Mouse (Mus musculus): ENCODE measurements around the gene Gclm. TPM values are rescaled to one million over a fixed set of nuclear protein-coding genes. Genes with fewer than 3 reads are reported as not detected.
A peak's percentile ranks its signal among the peaks of the same experiment; 100 is the strongest.
"Not testable (repeated sequence)": the region's sequence is repeated elsewhere in the genome, so short reads cannot be mapped to it uniquely, and the experiment has no call there.

The Gclm gene
- polyA plus RNA-seq, 1 experiment: 227 TPM

DNA sequence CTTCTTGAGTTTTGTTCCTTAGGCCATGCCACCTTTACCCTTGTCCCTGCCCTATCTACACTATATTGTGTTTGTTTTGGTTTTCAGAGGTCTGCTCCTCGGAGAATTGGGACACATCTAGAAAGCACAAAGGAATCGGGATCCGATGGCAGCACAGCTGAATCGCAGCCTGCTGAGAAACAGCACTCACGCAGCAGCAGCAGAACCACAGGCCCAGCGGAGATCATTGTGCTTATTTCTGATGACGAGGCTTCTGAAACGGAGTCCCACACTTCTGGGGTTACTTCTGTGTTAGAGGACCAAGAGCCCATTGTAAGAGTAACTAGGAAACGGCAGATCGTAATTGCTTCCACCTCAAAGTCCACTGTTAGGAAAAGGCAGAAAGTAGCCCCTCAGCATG lies 29.8 kb downstream of the Gclm start:
- H3K27ac ChIP-seq (ENCODE audit: insufficient read depth, low read depth, low read length): no peak overlapping the region
- H3K4me3 ChIP-seq (ENCODE audit: insufficient read depth, low read depth, low read length): no peak overlapping the region
- no peak for DNase-seq
- peaks cover 6% of the 10 kb centered on the region for H3K36me3 ChIP-seq (ENCODE audit: control insufficient read depth, insufficient read depth, low read length)
- no peaks in the 10 kb centered on the region for H3K27me3 ChIP-seq (replicated peaks; ENCODE audit: control insufficient read depth, insufficient read depth, low read length)
- H3K4me1 ChIP-seq (ENCODE audit: control insufficient read depth, insufficient read depth, low read length): peaks cover 4% of the 10 kb centered on the region; the same call in 1 of the 2 replicates
- 70% methylated on average over 10 of the region's 10 CpGs for WGBS
- no peak for TF ChIP-seq POLR2A (IDR thresholded peaks at IDR 0.05; ENCODE audit: low read depth, low read length)
- no peak for TF ChIP-seq CTCF (conservative IDR thresholded peaks at IDR 0.05; ENCODE audit: insufficient read depth, insufficient read length, low read depth, low read length)

DNA sequence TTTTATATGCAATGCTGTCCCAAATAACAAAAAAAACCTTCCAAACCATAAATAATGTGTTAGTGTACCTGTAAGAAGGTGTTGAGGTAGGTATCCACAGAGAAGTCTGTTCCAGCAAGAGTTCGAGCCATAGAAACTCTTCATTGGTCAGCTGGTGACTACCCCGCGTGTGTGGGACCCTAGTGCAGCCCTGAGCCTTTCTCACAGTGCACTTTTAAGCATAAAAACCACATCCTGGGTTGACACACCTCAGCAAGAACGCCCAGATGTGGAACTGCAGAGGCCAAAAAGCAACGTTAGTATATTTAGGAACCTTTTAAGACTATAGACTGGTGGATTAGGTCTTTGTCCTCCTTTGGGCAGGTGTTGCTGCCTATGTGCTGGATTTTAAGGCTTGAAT lies 41.8 kb downstream of the Gclm start:
- 72% methylated on average over 5 of the region's 5 CpGs for WGBS
- TF ChIP-seq CTCF (conservative IDR thresholded peaks at IDR 0.05; ENCODE audit: insufficient read depth, insufficient read length, low read depth, low read length) (no peak), POLR2A (IDR thresholded peaks at IDR 0.05; ENCODE audit: low read depth, low read length) (no peak)
- peaks cover 11% of the 10 kb centered on the region for H3K36me3 ChIP-seq (ENCODE audit: control insufficient read depth, insufficient read depth, low read length)
- H3K4me3 ChIP-seq (ENCODE audit: insufficient read depth, low read depth, low read length): no peak overlapping the region
- no peak overlapping the region for H3K27ac ChIP-seq (ENCODE audit: insufficient read depth, low read depth, low read length)
- H3K27me3 ChIP-seq (replicated peaks; ENCODE audit: control insufficient read depth, insufficient read depth, low read length): no peaks in the 10 kb centered on the region
- no peaks in the 10 kb centered on the region; the same call in 1 of the 2 replicates for H3K4me1 ChIP-seq (ENCODE audit: control insufficient read depth, insufficient read depth, low read length)
- no peak for DNase-seq

DNA sequence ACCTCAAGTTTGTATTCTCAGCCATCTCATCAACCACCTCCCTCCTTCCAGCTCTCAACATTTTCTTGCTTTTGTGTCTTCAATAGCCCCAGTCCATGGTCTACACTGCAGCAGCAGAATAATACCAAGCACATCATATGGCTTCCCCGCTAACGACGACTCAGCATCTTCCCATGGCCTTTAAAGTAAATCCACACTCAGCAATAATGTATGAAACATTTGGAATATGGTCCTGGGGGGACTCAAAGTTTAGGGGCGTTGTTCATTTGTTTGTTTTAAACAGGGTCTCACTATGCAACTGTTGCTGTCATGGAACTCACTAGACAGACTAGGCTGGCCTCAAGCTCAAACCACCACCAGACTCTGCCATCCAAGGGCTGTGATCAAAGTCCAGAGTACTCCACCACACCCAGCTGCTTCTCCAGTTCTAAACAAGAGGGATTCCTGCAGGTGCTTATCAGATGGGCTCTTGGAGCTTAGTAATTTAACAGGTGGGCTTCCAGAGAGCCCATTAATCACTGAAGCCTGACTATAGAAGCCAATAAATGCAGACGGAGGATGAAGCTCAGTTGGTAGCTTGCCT lies 43.3 kb downstream of the Gclm start:
- WGBS: 80% methylated on average over 5 of the region's 5 CpGs
- H3K4me1 ChIP-seq (ENCODE audit: control insufficient read depth, insufficient read depth, low read length): no peaks in the 10 kb centered on the region; the same call in 1 of the 2 replicates
- no peak overlapping the region for H3K27ac ChIP-seq (ENCODE audit: insufficient read depth, low read depth, low read length)
- TF ChIP-seq CTCF (conservative IDR thresholded peaks at IDR 0.05; ENCODE audit: insufficient read depth, insufficient read length, low read depth, low read length) (no peak), POLR2A (IDR thresholded peaks at IDR 0.05; ENCODE audit: low read depth, low read length) (no peak)
- no peak overlapping the region for H3K4me3 ChIP-seq (ENCODE audit: insufficient read depth, low read depth, low read length)
- peak; percentile 31 for DNase-seq
- H3K27me3 ChIP-seq (replicated peaks; ENCODE audit: control insufficient read depth, insufficient read depth, low read length): no peaks in the 10 kb centered on the region
- H3K36me3 ChIP-seq (ENCODE audit: control insufficient read depth, insufficient read depth, low read length): peaks cover 8% of the 10 kb centered on the region

DNA sequence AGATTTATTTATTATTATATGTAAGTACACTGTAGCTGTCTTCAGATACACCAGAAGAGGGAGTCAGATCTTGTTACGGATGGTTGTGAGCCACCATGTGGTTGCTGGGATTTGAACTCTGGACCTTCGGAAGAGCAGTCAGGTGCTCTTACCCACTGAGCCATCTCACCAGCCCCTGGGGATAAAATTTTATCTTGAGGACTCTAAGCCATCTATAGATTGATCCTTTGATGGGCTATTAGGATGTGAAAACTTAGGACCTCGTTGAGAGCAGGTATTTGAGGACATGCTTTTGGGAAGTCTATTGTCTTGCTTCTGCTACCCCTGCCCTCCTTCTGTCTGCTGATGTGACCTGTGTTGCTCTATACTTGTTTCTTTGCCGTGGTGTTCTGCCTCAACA lies 44.0 kb downstream of the Gclm start:
- not testable (repeated sequence) for H3K27ac ChIP-seq (ENCODE audit: insufficient read depth, low read depth, low read length); H3K4me1 ChIP-seq (ENCODE audit: control insufficient read depth, insufficient read depth, low read length); H3K4me3 ChIP-seq (ENCODE audit: insufficient read depth, low read depth, low read length); H3K36me3 ChIP-seq (ENCODE audit: control insufficient read depth, insufficient read depth, low read length); DNase-seq; H3K27me3 ChIP-seq (replicated peaks; ENCODE audit: control insufficient read depth, insufficient read depth, low read length)
- WGBS: 72% methylated on average over 4 of the region's 4 CpGs

DNA sequence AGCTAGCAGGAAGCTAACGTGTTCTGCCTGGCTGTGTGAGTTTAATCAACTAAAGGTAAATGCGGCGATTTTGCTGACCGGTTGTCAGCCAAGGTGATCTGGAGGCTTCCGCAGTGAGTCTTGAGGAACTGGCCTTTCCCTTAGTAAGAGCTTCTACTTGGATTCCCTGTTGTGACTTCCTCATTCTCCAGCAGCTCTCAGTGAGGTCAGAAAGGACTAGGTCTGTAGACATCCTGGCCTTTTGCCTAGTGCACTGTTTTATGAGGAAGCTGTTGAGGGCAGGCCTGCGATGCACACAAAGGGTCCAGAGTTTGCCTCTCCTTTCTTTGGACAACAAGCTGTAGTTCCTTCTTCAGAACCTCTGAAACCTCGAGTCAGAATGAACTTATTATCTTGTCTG lies 45.3 kb downstream of the Gclm start:
- Histone ChIP-seq H3K27me3 (replicated peaks; ENCODE audit: control insufficient read depth, insufficient read depth, low read length) (no peaks in the 10 kb centered on the region), H3K36me3 (ENCODE audit: control insufficient read depth, insufficient read depth, low read length) (peaks cover 1% of the 10 kb centered on the region; the same call in 1 of the 2 replicates), H3K27ac (ENCODE audit: insufficient read depth, low read depth, low read length) (no peak overlapping the region), H3K4me3 (ENCODE audit: insufficient read depth, low read depth, low read length) (no peak overlapping the region), H3K4me1 (ENCODE audit: control insufficient read depth, insufficient read depth, low read length) (no peaks in the 10 kb centered on the region; the same call in 1 of the 2 replicates)
- no peak for TF ChIP-seq CTCF (conservative IDR thresholded peaks at IDR 0.05; ENCODE audit: insufficient read depth, insufficient read length, low read depth, low read length)
- TF ChIP-seq POLR2A (IDR thresholded peaks at IDR 0.05; ENCODE audit: low read depth, low read length): no peak
- WGBS: 62% methylated on average over 7 of the region's 7 CpGs
- DNase-seq: peak; percentile 46

DNA sequence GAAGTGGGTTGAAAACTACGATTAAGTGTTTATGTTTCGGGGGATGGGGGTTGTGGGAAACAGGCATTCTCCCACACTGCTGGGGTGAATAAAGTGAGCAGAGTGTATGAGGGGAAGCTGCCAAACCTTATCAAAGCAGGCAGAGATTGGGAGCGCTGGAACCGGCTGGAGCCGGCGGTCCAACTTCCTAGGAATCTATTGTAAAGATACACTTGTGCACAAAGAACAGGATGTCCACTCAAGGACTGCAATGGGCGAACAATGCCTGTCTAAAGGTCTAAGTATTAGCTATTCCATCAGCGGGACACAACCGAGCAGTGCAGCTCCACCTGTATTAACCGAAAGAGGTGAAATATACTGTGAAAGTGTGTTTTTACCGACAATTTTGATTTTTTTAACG lies 46.5 kb downstream of the Gclm start:
- H3K36me3 ChIP-seq (ENCODE audit: control insufficient read depth, insufficient read depth, low read length): no peaks in the 10 kb centered on the region
- H3K27ac ChIP-seq (ENCODE audit: insufficient read depth, low read depth, low read length): no peak overlapping the region
- no peak overlapping the region for H3K4me3 ChIP-seq (ENCODE audit: insufficient read depth, low read depth, low read length)
- DNase-seq: no peak
- WGBS: 57% methylated on average over 12 of the region's 12 CpGs
- no peaks in the 10 kb centered on the region for H3K27me3 ChIP-seq (replicated peaks; ENCODE audit: control insufficient read depth, insufficient read depth, low read length)
- no peak for TF ChIP-seq CTCF (conservative IDR thresholded peaks at IDR 0.05; ENCODE audit: insufficient read depth, insufficient read length, low read depth, low read length)
- TF ChIP-seq POLR2A (IDR thresholded peaks at IDR 0.05; ENCODE audit: low read depth, low read length): no peak
- H3K4me1 ChIP-seq (ENCODE audit: control insufficient read depth, insufficient read depth, low read length): no peaks in the 10 kb centered on the region; the same call in 1 of the 2 replicates

DNA sequence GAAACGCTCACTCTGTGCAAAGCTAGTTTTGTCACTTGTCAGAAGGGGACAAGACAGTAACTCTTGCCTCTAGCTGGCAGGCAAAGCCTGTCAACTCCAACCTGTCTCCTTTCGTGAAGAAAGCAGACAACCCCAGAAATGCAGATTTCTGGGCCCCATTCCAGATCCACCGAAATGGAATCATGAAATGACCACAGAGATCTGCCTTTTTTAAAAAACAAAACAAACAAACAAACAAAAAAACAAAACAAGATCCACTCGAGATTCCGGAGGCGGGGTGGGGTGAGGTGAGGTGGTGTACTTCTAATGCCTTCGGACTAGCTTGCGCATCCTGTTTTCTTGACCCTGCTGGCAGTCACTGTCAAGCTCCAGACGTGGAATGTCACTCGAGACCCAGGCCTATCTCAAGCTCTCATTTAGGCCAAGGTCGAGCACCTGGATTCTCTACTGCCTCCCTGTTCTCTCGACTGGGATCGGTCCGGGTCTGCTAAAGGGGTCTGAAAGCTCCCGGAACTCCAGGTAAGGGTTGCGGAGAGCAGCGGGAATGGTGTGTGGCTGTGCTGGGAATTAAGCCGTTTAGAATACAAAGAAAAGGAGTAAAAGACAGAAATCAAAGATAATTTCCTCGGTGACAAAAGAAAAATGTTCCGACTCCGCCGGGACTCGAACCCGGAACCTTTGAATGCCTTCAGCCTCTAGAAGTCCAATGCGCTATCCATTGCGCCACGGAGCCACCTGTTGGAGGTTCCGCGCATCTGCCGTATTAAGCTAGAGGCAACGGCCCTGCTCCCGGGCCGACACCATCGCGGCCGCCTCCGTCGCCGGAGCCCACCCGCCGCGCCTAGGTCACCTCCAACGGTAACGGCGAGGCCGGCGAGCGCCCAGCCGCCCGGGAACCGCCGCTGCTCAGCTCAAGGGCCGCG lies 47.2 kb downstream of the Gclm start:
- 6% methylated on average over 54 of the region's 54 CpGs for WGBS
- H3K27ac ChIP-seq (ENCODE audit: insufficient read depth, low read depth, low read length): peak overlapping the region; percentile 93

More for the DNA sequence above, 47.2 kb downstream of the Gclm start:
- H3K4me3 ChIP-seq (ENCODE audit: insufficient read depth, low read depth, low read length): peak overlapping the region; percentile 83
- H3K4me1 ChIP-seq (ENCODE audit: control insufficient read depth, insufficient read depth, low read length): no peaks in the 10 kb centered on the region; the same call in 1 of the 2 replicates
- TF ChIP-seq CTCF (conservative IDR thresholded peaks at IDR 0.05; ENCODE audit: insufficient read depth, insufficient read length, low read depth, low read length) (peak; percentile 36), POLR2A (IDR thresholded peaks at IDR 0.05; ENCODE audit: low read depth, low read length) (no peak)
- H3K36me3 ChIP-seq (ENCODE audit: control insufficient read depth, insufficient read depth, low read length): no peaks in the 10 kb centered on the region
- H3K27me3 ChIP-seq (replicated peaks; ENCODE audit: control insufficient read depth, insufficient read depth, low read length): no peaks in the 10 kb centered on the region
- DNase-seq: peak; percentile 96
